Mouse (Mus musculus): ENCODE results near the gene Shisal2a.

- no peak for TF ChIP-seq CTCF (IDR thresholded peaks at IDR 0.05; ENCODE audit: insufficient read depth, low read depth, low read length)
- no peak for TF ChIP-seq POLR2A (IDR thresholded peaks at IDR 0.05; ENCODE audit: insufficient read depth, low read depth, low read length)
Measured at GRCm38 (mm10) chr4:108318649-108319615, 64.2 kb downstream of the Shisal2a start.
